Mouse (Mus musculus): Measurements from ENCODE around the gene Gdpgp1.

DNA sequence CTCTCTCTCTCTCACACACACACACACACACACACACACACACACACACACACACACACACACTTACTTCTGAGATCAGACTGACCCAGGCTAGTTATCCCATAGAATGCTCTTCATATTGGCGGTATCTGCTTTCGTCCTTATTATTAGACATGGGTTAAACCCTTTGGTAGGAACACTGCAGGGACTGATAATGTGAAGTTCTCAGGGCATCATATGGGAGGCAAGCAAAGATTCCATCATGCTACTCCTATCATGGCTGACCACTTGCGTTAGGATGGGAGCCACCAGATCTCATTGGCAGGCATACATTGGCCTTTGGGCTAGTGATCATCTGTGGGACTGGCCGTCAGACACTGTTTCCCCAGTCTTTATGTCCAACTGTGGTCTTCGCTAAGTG lies 37.5 kb upstream of the Gdpgp1 start:
- TF ChIP-seq POLR2A (IDR thresholded peaks at IDR 0.05; ENCODE audit: extremely low read depth, insufficient read depth, low read length) (no peak), CTCF (IDR thresholded peaks at IDR 0.05; ENCODE audit: extremely low read depth, insufficient read depth, low read length) (no peak)

Data from cortical plate, adult 2 months (tissue).